Mouse (Mus musculus): ENCODE results near the gene Map3k1. TPM values are rescaled to one million over a fixed set of nuclear protein-coding genes. Genes with fewer than 3 reads are reported as not detected.
"Not testable (repeated sequence)": the region's sequence is repeated elsewhere in the genome, so short reads cannot be mapped to it uniquely, and the experiment has no call there.

Gene Map3k1
- total RNA-seq, 2 experiments from 2014 or later = 21.2 to 22.6 TPM

- DNase-seq (ENCODE audit: low spot score in 2 of 2) = no peak
Observed at GRCm38 (mm10) chr13:111745216-111745615, 63.6 kb downstream of the Map3k1 start.

GRCm38 (mm10) chr13:111744233-111745000, 64.4 kb downstream of the Map3k1 start:
- DNase-seq (ENCODE audit: low spot score in 2 of 2) = no peak

GRCm38 (mm10) chr13:111741991-111742615, 66.7 kb downstream of the Map3k1 start:
- DNase-seq (ENCODE audit: low spot score in 2 of 2) = peak in 1 of 2 experiments; percentile 64

- DNase-seq (ENCODE audit: low spot score in 2 of 2) = no peak
Observed at GRCm38 (mm10) chr13:111741204-111741990, 67.4 kb downstream of the Map3k1 start.

- DNase-seq (ENCODE audit: low spot score in 2 of 2) = no peak
Observed at GRCm38 (mm10) chr13:111726898-111727297, 81.9 kb downstream of the Map3k1 start.

- peak; percentile 91 to 98 for DNase-seq (ENCODE audit: low spot score in 2 of 2)
Observed at GRCm38 (mm10) chr13:111725165-111726077, 83.4 kb downstream of the Map3k1 start.

GRCm38 (mm10) chr13:111724811-111725164, 84.0 kb downstream of the Map3k1 start:
- DNase-seq (ENCODE audit: low spot score in 2 of 2) = no peak

GRCm38 (mm10) chr13:111719726-111720125, 89.1 kb downstream of the Map3k1 start:
- DNase-seq (ENCODE audit: low spot score in 2 of 2) = no peak

GRCm38 (mm10) chr13:111710531-111710930, 98.3 kb downstream of the Map3k1 start:
- no peak for DNase-seq (ENCODE audit: low spot score in 2 of 2)

GRCm38 (mm10) chr13:111703952-111704351, 104.8 kb downstream of the Map3k1 start:
- not testable (repeated sequence) for DNase-seq (ENCODE audit: low spot score in 2 of 2)

- DNase-seq (ENCODE audit: low spot score in 2 of 2) = no peak
Observed at GRCm38 (mm10) chr13:111703396-111703795, 105.4 kb downstream of the Map3k1 start.

Other genes with a start within 250 kb of the Map3k1 start
- gene Gm10198, start 216.2 kb downstream of the Map3k1 start, total RNA-seq (2021) = not detected
- 10 to 100 TPM; 28.3 to 30.7 TPM for gene Mier3, start 128.0 kb downstream of the Map3k1 start, total RNA-seq (2021)